Mouse (Mus musculus): ENCODE data around the gene Pdia2. TPM values are rescaled to one million over a fixed set of nuclear protein-coding genes. Genes with fewer than 3 reads are reported as not detected.

The Pdia2 gene
- 0.91 and 0.97 TPM in 2 replicates for polyA plus RNA-seq (2012; rRNA removed)

DNA sequence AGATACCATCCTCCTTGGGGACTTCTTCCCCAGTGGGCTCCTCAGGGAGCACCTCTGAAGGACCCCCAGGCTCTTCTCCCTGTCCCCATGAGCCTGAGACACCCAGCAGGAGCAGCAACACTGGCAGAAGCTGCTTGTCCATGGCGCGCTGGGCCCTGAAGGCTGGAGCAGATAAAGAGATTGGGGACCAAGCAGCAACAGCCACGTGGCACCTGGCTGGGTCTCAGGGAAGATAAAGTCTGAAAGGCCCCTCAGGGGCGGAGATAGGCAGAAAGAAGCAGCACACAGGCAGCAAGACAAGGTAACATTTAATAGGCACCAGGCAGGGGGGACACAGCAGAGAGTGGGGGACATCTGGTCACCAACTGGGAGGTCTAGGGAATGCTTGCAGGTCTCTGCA, at the start of gene Pdia2:
Pdia2 (minus strand) TSS at position 196 of the 400 bp plus-strand sequence.
- no peak for DNase-seq (ENCODE audit: low read depth, low spot score)
- WGBS = 81% methylated on average over 4 of the region's 4 CpGs

DNA sequence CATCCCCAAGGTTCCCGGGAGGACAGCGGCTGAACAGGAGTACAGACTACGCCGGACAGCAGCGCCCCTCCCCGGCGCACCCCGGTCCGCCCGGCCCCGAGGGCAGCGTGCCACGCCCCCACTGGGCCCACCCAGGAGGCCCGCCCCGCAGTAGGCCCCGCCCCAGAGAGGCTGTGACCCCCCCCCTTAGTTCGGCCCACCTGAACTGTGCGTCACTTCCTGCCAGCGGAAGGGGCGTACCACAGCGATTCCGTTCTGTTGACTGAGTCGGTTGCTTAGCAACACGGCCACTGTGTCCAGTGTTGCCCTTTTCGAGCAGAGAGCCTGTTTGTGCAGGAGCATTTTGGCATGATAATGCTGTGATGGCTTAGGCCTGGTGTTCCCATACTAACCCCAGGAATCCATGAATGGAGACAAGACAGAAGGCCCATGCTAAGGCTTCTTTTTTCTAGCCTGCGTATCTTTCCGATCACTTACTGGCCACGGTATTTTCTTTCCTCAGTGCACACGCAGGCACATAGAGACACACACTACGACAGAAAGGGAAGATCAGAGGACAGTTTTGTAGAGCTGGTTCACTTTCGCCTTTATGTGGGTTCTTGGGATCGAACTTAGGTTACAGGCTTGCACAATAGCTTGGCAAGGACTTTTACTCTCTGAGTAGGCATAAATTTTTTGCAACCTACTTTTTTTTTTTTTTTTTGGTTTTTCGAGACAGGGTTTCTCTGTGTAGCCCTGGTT, 45.4 kb upstream of the Pdia2 start, which contains the start of gene Fam234a:
Fam234a (minus strand) TSS at position 142 of the 741 bp plus-strand sequence.
- no peak for DNase-seq (ENCODE audit: low read depth, low spot score)
- 5% methylated on average over 33 of the region's 33 CpGs for WGBS

DNA sequence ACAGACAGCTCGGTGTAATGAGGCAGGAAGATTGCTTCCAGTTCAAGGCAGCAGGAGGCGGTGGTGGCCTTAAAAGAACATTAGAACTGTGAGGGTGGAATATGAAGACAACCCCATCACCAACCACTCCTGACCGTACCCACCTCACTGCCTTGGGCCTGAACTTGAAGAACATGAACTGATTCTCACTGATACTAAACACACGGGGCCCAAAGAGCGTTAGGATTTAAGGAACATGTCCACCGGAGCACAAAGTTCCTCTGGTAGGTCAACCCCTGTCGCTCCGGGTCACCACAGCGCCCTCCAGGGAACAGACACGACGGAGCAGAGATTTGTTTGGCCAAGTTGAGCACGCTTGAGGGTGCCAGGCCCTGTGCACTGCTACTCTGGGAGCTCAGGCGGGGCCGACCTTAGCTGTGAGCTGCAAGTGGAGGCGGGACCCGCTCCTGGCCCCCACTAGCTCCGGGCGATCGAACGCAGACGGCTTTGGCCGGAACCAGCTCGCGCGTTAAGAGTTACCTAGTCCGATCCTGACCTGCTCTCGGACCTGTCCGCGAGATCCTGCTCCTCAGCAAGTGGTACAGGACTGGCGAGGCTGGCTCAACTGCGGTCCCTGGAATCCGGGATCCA, 44.7 kb upstream of the Pdia2 start:
- no peak for DNase-seq (ENCODE audit: low read depth, low spot score)
- WGBS = under 1% methylated on average over 32 of the region's 32 CpGs

DNA sequence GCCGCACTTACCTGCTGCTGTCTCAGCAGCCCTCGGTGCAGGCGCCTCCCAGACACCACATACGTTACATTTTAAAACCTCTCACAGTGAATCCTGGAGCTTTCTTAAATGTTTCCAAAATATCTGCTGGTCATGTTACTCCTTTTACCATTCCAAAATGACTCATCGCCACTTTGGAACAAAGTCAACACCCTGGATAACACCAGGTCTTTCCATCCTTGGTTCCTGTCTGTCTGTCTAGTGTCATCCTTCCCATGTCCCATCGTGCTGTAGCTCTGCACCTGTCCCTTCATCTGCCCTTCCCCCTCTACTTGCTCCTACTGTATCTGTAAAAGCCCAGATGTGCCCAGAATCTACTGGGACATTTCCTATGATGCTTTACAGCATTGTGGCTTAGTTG, 42.1 kb upstream of the Pdia2 start:
- WGBS = 28% methylated on average over 6 of the region's 6 CpGs
- no peak for DNase-seq (ENCODE audit: low read depth, low spot score)

- no peak for DNase-seq (ENCODE audit: low read depth, low spot score)
- 29% methylated on average over 6 of the region's 6 CpGs for WGBS
Observed at GRCm38 (mm10) chr17:26240120-26240790, 41.4 kb upstream of the Pdia2 start.

- 34% methylated on average over 2 of the region's 2 CpGs for WGBS
- no peak for DNase-seq (ENCODE audit: low read depth, low spot score)
Observed at GRCm38 (mm10) chr17:26239551-26239950, 40.7 kb upstream of the Pdia2 start.

- WGBS = 31% methylated on average over 10 of the region's 10 CpGs
- DNase-seq (ENCODE audit: low read depth, low spot score) = no peak
Observed at GRCm38 (mm10) chr17:26237667-26238066, 38.8 kb upstream of the Pdia2 start.

GRCm38 (mm10) chr17:26235077-26235815, 36.4 kb upstream of the Pdia2 start:
- no peak for DNase-seq (ENCODE audit: low read depth, low spot score)
- 23% methylated on average over 13 of the region's 13 CpGs for WGBS

DNA sequence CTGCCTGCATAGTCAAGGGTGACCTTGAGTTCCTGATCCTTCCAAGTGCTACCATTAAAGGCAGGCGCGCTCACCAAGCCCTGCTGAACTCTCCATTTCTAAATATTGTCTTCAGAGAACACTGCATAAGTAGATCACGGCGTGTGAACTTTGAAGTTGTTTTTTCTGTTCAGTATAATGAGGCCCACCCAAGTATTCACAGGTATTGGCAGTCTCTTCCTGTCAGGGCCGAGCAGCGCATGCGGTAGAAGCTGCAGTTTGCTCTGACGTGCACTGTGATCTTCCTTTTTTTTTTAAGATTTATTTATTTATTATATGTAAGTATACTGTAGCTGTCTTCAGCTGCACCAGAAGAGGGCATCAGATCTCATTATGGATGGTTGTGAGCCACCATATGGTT, 35.5 kb upstream of the Pdia2 start:
- DNase-seq (ENCODE audit: low read depth, low spot score) = no peak
- WGBS = 40% methylated on average over 8 of the region's 8 CpGs

GRCm38 (mm10) chr17:26232863-26233262, 34.0 kb upstream of the Pdia2 start:
- WGBS = 81% methylated on average over 8 of the region's 8 CpGs
- no peak for DNase-seq (ENCODE audit: low read depth, low spot score)

GRCm38 (mm10) chr17:26231156-26231555, 32.3 kb upstream of the Pdia2 start:
- 80% methylated on average over 5 of the region's 5 CpGs for WGBS
- no peak for DNase-seq (ENCODE audit: low read depth, low spot score)

- WGBS = 84% methylated on average over 5 of the region's 5 CpGs
- no peak for DNase-seq (ENCODE audit: low read depth, low spot score)
Observed at GRCm38 (mm10) chr17:26229776-26230175, 30.9 kb upstream of the Pdia2 start.

- WGBS = 34% methylated on average over 12 of the region's 12 CpGs
- no peak for DNase-seq (ENCODE audit: low read depth, low spot score)
Observed at GRCm38 (mm10) chr17:26225150-26225549, 26.3 kb upstream of the Pdia2 start.

- 21% methylated on average over 2 of the region's 2 CpGs for WGBS
- DNase-seq (ENCODE audit: low read depth, low spot score) = no peak
Observed at GRCm38 (mm10) chr17:26221508-26221907, 22.6 kb upstream of the Pdia2 start.

GRCm38 (mm10) chr17:26212681-26213080, 13.8 kb upstream of the Pdia2 start:
- no peak for DNase-seq (ENCODE audit: low read depth, low spot score)
- 83% methylated on average over 11 of the region's 11 CpGs for WGBS

GRCm38 (mm10) chr17:26212241-26212640, 13.4 kb upstream of the Pdia2 start:
- DNase-seq (ENCODE audit: low read depth, low spot score) = no peak
- 57% methylated on average over 7 of the region's 7 CpGs for WGBS

DNA sequence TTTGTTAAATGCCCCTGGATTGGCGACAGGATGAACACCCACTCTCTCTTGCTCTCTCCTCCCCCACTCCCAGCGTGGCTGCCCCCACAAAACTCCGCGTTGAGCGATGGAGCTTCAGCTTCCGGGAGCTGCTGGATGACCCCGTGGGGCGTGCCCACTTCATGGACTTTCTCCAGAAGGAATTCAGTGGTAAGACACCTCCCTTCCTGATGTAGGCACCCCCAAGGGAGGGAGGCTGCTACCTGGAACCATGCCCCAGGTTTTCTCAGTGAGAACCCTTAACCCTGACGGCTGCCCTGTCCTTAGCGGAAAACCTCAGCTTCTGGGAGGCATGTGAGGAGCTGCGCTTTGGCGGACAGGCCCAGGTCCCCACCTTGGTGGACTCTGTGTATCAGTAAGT, 8.8 kb upstream of the Pdia2 start, which contains the start of gene Arhgdig:
Arhgdig (minus strand) TSS at position 101 of the 400 bp plus-strand sequence.
- DNase-seq (ENCODE audit: low read depth, low spot score) = no peak
- WGBS = 76% methylated on average over 12 of the region's 12 CpGs

DNA sequence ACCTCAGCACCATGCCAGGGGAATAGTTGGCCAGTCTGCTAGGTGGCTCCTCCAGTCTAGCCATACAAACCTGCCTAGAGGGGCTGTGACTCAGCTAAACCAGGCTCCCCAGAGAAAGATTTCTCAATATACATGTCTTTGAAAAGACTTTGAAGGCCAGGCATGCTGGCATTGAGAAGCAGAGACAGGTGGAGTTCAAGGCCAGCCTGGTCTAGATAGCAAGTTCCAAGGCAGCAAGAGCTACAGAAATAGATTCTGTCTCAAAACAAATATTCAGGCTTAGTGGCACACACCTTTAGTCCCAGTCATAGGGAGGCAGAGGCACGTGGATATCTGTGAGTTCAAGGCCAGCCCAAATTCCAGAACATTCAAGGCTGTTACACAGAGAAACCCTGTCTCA, 7.5 kb upstream of the Pdia2 start:
- 16% methylated on average over 1 of the region's 1 CpGs for WGBS

GRCm38 (mm10) chr17:26204766-26205165, 5.9 kb upstream of the Pdia2 start:
- no peak for DNase-seq (ENCODE audit: low read depth, low spot score)
- 73% methylated on average over 11 of the region's 11 CpGs for WGBS

More for the DNA sequence above, 7.5 kb upstream of the Pdia2 start:
- no peak for DNase-seq (ENCODE audit: low read depth, low spot score)

DNA sequence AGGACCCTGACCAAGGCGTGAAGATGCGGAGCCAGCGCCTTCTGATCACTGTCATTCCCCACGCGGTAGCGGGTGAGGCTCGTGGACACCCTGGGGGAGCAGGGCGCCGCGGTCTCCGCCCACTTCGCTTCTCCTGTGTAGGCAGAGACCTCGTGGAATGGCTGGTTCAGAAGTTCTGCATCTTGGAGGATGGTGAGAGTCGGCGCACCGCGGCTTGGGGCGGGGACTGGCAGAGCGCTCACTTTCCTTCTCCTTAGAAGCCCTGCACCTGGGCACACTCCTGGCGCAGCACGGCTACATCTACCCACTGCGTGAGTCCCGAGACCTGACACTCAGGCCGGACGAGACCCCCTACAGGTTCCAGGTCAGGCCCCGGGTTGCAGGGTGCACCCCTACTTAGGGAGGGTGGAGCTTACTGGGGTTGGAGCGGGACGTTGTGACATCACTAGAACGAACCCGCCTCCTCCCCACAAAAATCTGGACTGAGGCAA, 4.5 kb upstream of the Pdia2 start:
- DNase-seq (ENCODE audit: low read depth, low spot score) = no peak
- WGBS = under 1% methylated on average over 30 of the region's 30 CpGs

Measured in large intestine, adult 2 months (tissue).